Mouse (Mus musculus): ENCODE measurements around the gene 2510039O18Rik.

- TF ChIP-seq CTCF (IDR thresholded peaks at IDR 0.05) (no peak), EP300 (IDR thresholded peaks at IDR 0.05; ENCODE audit: insufficient read depth, low read depth, low read length) (no peak; the same call in none of the 2 replicates), POLR2A (IDR thresholded peaks at IDR 0.05; ENCODE audit: insufficient read depth, low read depth, low read length) (peak; percentile 65)
Observed at GRCm38 (mm10) chr4:147897348-147897747, 43.3 kb upstream of the 2510039O18Rik start.

Data from heart, adult 2 months (tissue).